20 mouse cellular contexts compared by ENCODE assay signal in genomic region chr11:25157861-25158245, GRCm38 (mm10).
DNase-seq lines count a peak whose midpoint lies in the region; ATAC-seq and TF ChIP-seq lines count a peak whose summit lies in the region.
"Had no signal": no experiment of that assay in that cellular context is flagged by ENCODE, and none has a peak within 500 bp of the region (broad histone marks: within the 10 kb centered on the region; RNA-seq: fewer than 3 reads in every experiment).

No protein-coding gene starts in this region.

- no peak overlapping the region for H3K9ac ChIP-seq in forebrain, postnatal 0 days
- H3K9ac ChIP-seq in forebrain, embryonic 13.5 days, result no peak overlapping the region
- H3K9ac ChIP-seq in heart, embryonic 16.5 days (ENCODE audit: low read length), result no peak overlapping the region
- H3K9ac ChIP-seq in hindbrain, postnatal 0 days (replicated peaks; ENCODE audit: low read length), result no peak overlapping the region
- H3K9ac ChIP-seq in hindbrain, embryonic 14.5 days, result no peak overlapping the region
- H3K9ac ChIP-seq: embryonic facial prominence, embryonic 12.5 days; kidney, embryonic 15.5 days had no signal

- TF ChIP-seq CTCF in forebrain, postnatal 0 days (IDR thresholded peaks at IDR 0.05; ENCODE audit: low read depth), result no peak
- no peak for TF ChIP-seq CTCF in hindbrain, postnatal 0 days (IDR thresholded peaks at IDR 0.05; ENCODE audit: low read depth)
- TF ChIP-seq CTCF in brain, embryonic 14.5 days (IDR thresholded peaks at IDR 0.05; ENCODE audit: borderline replicate concordance, extremely low read depth, insufficient read depth, insufficient read length), result no peak

- no peak for TF ChIP-seq POLR2A in brain, embryonic 14.5 days (IDR thresholded peaks at IDR 0.05; ENCODE audit: borderline replicate concordance, extremely low read depth, insufficient read depth, insufficient read length, poor library complexity, severe bottlenecking)

- 15% methylated on average over 3 of the region's 3 CpGs for WGBS in forebrain, postnatal 0 days
- 35% methylated on average over 3 of the region's 3 CpGs for WGBS in forebrain, embryonic 13.5 days
- WGBS in heart, embryonic 16.5 days, result 67% methylated on average over 3 of the region's 3 CpGs
- 50% methylated on average over 3 of the region's 3 CpGs for WGBS in hindbrain, postnatal 0 days
- 56% methylated on average over 3 of the region's 3 CpGs for WGBS in hindbrain, embryonic 14.5 days

- DNase-seq in forebrain, postnatal 0 days, result peak; percentile 67
- DNase-seq in heart, adult 9 months (ENCODE audit: low spot score in 2 of 2), result no peak
- no peak for DNase-seq in hindbrain, postnatal 0 days (ENCODE audit: low spot score)
- no peak for DNase-seq in hindbrain, embryonic 14.5 days (ENCODE audit: low spot score)
- peak; percentile 68 for DNase-seq in brain, embryonic 14.5 days (ENCODE audit: low read depth)
- no peak for DNase-seq in right cerebral cortex, postnatal 14 days
- DNase-seq: adrenal gland, adult 2 months; adrenal gland, postnatal 25 days; cerebellum, adult 11 months; cerebellum, adult 8-10 months; cerebellum, postnatal 14 days; gastrocnemius, postnatal 36 days; heart, adult 11 months; heart, postnatal 10 days; kidney, adult 2 months had no signal

- no peak for ATAC-seq in forebrain, postnatal 0 days
- no peak for ATAC-seq in forebrain, embryonic 13.5 days
- no peak for ATAC-seq in heart, embryonic 16.5 days (replicated peaks; ENCODE audit: extremely low read depth, insufficient read depth, low FRiP score)
- ATAC-seq in hindbrain, postnatal 0 days, result no peak
- ATAC-seq in hindbrain, embryonic 14.5 days (ENCODE audit: low FRiP score), result no peak
- ATAC-seq: intestine, embryonic 16.5 days had no signal

- H3K4me2 ChIP-seq in forebrain, postnatal 0 days (ENCODE audit: low read depth), result no peak overlapping the region
- H3K4me2 ChIP-seq in forebrain, embryonic 13.5 days, result no peak overlapping the region
- peak overlapping the region; percentile 48; the same call in 1 of the 2 replicates for H3K4me2 ChIP-seq in heart, embryonic 16.5 days (ENCODE audit: low read depth, low read length)
- peak overlapping the region; percentile 46; the same call in 1 of the 2 replicates for H3K4me2 ChIP-seq in hindbrain, postnatal 0 days (ENCODE audit: low read depth, low read length)
- H3K4me2 ChIP-seq in hindbrain, embryonic 14.5 days (replicated peaks), result no peak overlapping the region
- H3K4me2 ChIP-seq: kidney, embryonic 15.5 days had no signal

- no peaks in the 10 kb centered on the region for H3K36me3 ChIP-seq in forebrain, postnatal 0 days (ENCODE audit: insufficient read depth)
- H3K36me3 ChIP-seq in forebrain, embryonic 13.5 days (ENCODE audit: poor library complexity, severe bottlenecking), result no peaks in the 10 kb centered on the region
- H3K36me3 ChIP-seq in heart, embryonic 16.5 days (ENCODE audit: control insufficient read depth, insufficient read depth), result no peaks in the 10 kb centered on the region
- no peaks in the 10 kb centered on the region for H3K36me3 ChIP-seq in hindbrain, postnatal 0 days (ENCODE audit: insufficient read depth, low read length)
- no peaks in the 10 kb centered on the region for H3K36me3 ChIP-seq in hindbrain, embryonic 14.5 days (replicated peaks; ENCODE audit: control insufficient read depth, insufficient read depth)
- H3K36me3 ChIP-seq: embryonic facial prominence, embryonic 12.5 days; kidney, embryonic 15.5 days had no signal

- H3K9me3 ChIP-seq in forebrain, postnatal 0 days (ENCODE audit: low read length), result no peaks in the 10 kb centered on the region
- H3K9me3 ChIP-seq in forebrain, embryonic 13.5 days (replicated peaks), result no peaks in the 10 kb centered on the region
- no peaks in the 10 kb centered on the region for H3K9me3 ChIP-seq in heart, embryonic 16.5 days (replicated peaks; ENCODE audit: control insufficient read depth, low read length)
- H3K9me3 ChIP-seq in hindbrain, postnatal 0 days (ENCODE audit: low read length), result no peaks in the 10 kb centered on the region
- H3K9me3 ChIP-seq in hindbrain, embryonic 14.5 days (ENCODE audit: control insufficient read depth, low read length), result no peaks in the 10 kb centered on the region
- H3K9me3 ChIP-seq: embryonic facial prominence, embryonic 12.5 days; kidney, embryonic 15.5 days had no signal

- no peaks in the 10 kb centered on the region for H3K27me3 ChIP-seq in forebrain, postnatal 0 days (ENCODE audit: insufficient read depth, low read length)
- no peaks in the 10 kb centered on the region for H3K27me3 ChIP-seq in forebrain, embryonic 13.5 days
- no peaks in the 10 kb centered on the region for H3K27me3 ChIP-seq in heart, embryonic 16.5 days (ENCODE audit: control insufficient read depth, insufficient read depth, low read length)
- no peaks in the 10 kb centered on the region for H3K27me3 ChIP-seq in hindbrain, postnatal 0 days (ENCODE audit: insufficient read depth, low read length)
- no peaks in the 10 kb centered on the region for H3K27me3 ChIP-seq in hindbrain, embryonic 14.5 days (ENCODE audit: control insufficient read depth, insufficient read depth, low read length)
- H3K27me3 ChIP-seq: embryonic facial prominence, embryonic 12.5 days; kidney, embryonic 15.5 days had no signal

- peaks cover 9% of the 10 kb centered on the region; the same call in 1 of the 2 replicates for H3K4me1 ChIP-seq in forebrain, postnatal 0 days (ENCODE audit: insufficient read depth)
- peaks cover 16% of the 10 kb centered on the region for H3K4me1 ChIP-seq in forebrain, embryonic 13.5 days
- no peaks in the 10 kb centered on the region for H3K4me1 ChIP-seq in heart, embryonic 16.5 days (ENCODE audit: control insufficient read depth, insufficient read depth, low read length)
- H3K4me1 ChIP-seq in hindbrain, postnatal 0 days (ENCODE audit: insufficient read depth, low read length), result no peaks in the 10 kb centered on the region
- peaks cover 15% of the 10 kb centered on the region for H3K4me1 ChIP-seq in hindbrain, embryonic 14.5 days (replicated peaks; ENCODE audit: control insufficient read depth, insufficient read depth, low read length)
- H3K4me1 ChIP-seq: kidney, embryonic 15.5 days had no signal

- no peak overlapping the region for H3K4me3 ChIP-seq in forebrain, postnatal 0 days (ENCODE audit: low read depth, low read length)
- no peak overlapping the region for H3K4me3 ChIP-seq in forebrain, embryonic 13.5 days
- H3K4me3 ChIP-seq in heart, embryonic 16.5 days (ENCODE audit: low read length), result no peak overlapping the region
- no peak overlapping the region for H3K4me3 ChIP-seq in hindbrain, postnatal 0 days (ENCODE audit: low read length)
- H3K4me3 ChIP-seq in hindbrain, embryonic 14.5 days (replicated peaks; ENCODE audit: low read length), result no peak overlapping the region
- H3K4me3 ChIP-seq: embryonic facial prominence, embryonic 12.5 days; kidney, embryonic 15.5 days had no signal

- H3K27ac ChIP-seq in forebrain, postnatal 0 days (ENCODE audit: low read depth, low read length), result peak overlapping the region; percentile 62; the same call in 1 of the 2 replicates
- no peak overlapping the region for H3K27ac ChIP-seq in forebrain, embryonic 13.5 days
- H3K27ac ChIP-seq in heart, embryonic 16.5 days (ENCODE audit: low read length), result no peak overlapping the region
- H3K27ac ChIP-seq in hindbrain, postnatal 0 days, result no peak overlapping the region
- no peak overlapping the region for H3K27ac ChIP-seq in hindbrain, embryonic 14.5 days
- H3K27ac ChIP-seq: embryonic facial prominence, embryonic 12.5 days; kidney, embryonic 15.5 days had no signal

Comparison
In these comparisons a context has a peak if more than half of its experiments do, and no peak if none do; other contexts are left out.
1. H3K4me2 ChIP-seq: peak in heart, embryonic 16.5 days (single experiment) and hindbrain, postnatal 0 days (single experiment); none in forebrain, postnatal 0 days (single experiment), forebrain, embryonic 13.5 days (single experiment) and hindbrain, embryonic 14.5 days (single experiment).
2. DNase-seq: peak in forebrain, postnatal 0 days (single experiment) and brain, embryonic 14.5 days (single experiment); none in heart, adult 9 months (0 of 2), hindbrain, postnatal 0 days (single experiment), hindbrain, embryonic 14.5 days (single experiment) and right cerebral cortex, postnatal 14 days (single experiment).